Mouse (Mus musculus) testis, postnatal 14 days (tissue): ENCODE results near the gene Zfp319.
A peak's percentile ranks its signal among the peaks of the same experiment; 100 is the strongest.
"Not testable (repeated sequence)": the region's sequence is repeated elsewhere in the genome, so short reads cannot be mapped to it uniquely, and the experiment has no call there.

Source experiments
- DNase-seq: peaks from one replicate; pipeline ENCODE4 v3.0.0; 2021; ENCODE audit warnings: low spot score

The Zfp319 gene

DNA sequence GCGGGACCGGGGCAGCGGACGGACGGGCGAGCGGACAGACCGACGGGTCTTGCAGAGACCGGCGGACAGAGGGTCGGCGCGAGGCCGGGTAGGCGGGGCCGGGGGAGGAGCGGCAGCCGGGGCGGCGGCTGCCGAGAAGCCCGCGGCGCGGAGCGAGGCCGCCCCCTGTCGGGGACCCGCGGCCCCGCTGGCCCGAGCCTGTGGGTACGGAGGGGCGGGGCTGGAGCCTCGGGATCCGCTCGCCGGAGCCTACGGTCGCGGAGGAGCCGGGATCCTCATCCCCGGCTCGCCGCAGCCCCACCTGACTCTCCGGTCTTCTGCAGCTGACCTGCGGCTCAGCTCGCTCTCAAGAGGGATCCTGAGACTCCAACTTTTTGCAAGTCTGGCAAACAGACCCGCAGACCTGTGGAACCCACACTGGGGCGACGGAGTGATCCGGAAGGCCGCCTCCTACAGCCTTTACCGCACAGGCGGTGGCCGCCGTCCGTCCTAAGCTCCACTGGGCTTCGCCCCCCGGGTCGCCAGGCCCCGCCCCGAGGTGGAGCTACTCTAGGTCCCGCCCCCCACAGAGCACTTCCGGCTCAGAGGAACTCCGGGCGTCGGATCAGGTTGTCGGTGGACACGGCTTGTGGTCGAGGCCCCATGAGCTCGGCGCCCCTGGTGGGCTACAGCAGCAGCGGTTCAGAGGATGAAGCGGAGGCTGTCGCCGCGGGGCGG, at the start of gene Zfp319, which contains the start of gene Usb1:
Zfp319 (minus strand) TSS at position 231 of the 717 bp plus-strand sequence.
Usb1 (plus strand) TSS at position 565 of the 717 bp plus-strand sequence.
- DNase-seq: peak; percentile 95

DNA sequence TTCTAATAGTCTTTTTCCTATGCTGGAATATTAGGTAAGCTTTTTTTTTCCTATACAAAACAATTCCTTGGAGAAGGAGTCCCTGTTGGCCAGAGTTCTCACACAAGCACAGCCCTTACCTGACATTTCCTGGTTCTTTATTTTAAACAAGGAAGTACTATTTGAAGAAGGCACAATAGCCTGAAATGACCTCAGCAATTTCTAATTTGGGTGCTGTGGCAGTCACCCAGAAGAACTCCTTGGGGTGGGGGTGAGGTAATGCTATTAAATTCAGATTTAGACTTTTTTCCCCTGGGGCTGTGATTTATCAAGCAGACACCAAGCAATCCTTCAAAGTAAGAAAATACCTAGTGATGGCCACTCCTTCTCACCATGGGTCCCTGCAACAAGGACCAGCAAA, 49.2 kb upstream of the Zfp319 start:
- no peak for DNase-seq

DNA sequence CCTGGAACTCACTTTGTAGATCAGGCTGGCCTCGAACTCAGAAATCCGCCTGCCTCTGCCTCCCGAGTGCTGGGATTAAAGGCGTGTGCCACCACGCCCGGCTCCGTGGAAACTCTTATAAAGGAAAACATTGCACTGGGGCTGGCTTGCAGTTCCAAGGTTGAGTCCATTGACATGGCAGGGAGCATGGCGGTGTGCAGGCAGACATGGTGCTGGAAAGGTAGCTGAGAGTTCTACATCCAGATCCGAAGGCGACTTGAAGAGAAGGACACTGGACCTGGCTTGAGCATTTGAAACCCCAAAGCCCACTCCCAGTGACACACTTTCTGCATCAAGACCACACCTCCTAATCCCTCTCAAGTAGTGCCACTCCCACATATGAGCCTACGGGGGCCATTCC, 47.2 kb upstream of the Zfp319 start:
- DNase-seq: not testable (repeated sequence)

GRCm38 (mm10) chr8:95377863-95378291, 46.1 kb upstream of the Zfp319 start:
- DNase-seq: no peak

DNA sequence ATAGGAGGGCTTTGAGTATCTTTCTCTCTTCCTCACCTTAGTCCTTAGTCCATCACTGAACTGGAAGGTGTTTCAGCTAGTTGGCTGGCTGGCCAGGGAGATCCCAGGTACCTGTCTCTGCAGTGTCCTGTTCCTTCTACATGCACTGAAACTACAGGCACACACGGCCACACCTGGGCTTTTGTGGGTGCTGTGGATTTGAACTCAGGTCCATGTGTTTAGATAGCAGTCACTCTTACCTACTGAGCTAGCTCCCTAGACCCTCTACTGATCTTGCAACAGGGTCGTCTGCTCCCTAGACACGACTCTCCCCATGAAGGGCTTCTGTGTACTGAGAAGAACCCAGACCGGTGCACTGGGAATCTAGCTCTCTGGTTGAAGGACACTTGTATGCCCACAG, 45.4 kb upstream of the Zfp319 start:
- DNase-seq: no peak

- DNase-seq: no peak
Measured at GRCm38 (mm10) chr8:95376309-95376999, 44.7 kb upstream of the Zfp319 start.

- no peak for DNase-seq
Measured at GRCm38 (mm10) chr8:95375374-95375930, 43.7 kb upstream of the Zfp319 start.

- DNase-seq: no peak
Measured at GRCm38 (mm10) chr8:95374429-95374828, 42.7 kb upstream of the Zfp319 start.

DNA sequence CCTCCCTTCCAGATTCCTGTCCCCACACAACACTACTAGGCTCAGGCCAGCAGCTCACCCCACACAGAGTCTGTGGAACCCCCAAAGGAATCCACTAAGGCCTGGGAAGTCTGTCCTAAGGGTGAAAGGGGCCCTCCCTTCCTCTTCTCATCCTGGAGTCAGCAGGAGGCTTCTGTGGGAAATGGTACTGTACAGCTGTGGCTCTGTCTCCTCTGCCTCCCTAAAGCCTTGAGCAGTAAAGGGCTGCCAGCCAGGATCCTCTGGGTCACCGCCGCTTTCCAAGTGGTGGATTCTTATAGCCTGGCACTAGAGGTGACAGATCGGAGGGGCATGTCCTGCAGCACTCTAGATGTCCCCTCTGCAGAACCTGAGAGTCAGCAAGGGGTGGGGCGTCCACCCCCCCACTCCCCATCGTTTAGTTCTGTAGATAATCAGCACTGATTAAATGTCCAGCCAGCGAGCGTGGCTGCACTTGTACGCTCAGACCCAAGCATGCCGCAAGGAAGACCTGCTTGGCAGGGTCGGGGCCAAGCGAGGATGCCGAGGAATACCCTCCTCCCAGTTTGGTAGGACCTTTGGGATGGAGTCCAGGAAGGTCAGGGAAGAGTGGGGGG, 41.7 kb upstream of the Zfp319 start:
- no peak for DNase-seq

GRCm38 (mm10) chr8:95369581-95370326, 38.0 kb upstream of the Zfp319 start:
- DNase-seq: no peak

DNA sequence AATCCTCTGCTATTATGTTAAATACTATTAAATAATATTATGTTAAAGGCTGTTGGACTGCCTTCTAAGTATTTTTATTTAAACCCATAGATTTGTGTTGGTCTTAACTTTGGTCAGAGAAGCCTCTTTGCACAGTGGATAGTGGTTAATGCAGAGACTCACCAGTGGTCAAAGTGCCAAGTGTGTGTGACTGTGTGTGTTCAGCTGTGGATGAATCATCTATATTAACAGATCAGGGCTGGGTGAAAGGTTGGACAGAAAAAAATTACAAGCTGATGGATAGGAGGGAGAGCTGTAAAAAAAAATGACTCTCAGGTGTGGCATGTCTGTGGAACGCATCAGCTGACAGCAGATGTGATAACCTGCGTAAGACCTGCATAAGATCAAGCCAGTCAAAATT, 32.1 kb upstream of the Zfp319 start:
- DNase-seq: no peak

GRCm38 (mm10) chr8:95362272-95362671, 30.5 kb upstream of the Zfp319 start:
- DNase-seq: no peak

- DNase-seq: no peak
Measured at GRCm38 (mm10) chr8:95361016-95361341, 29.2 kb upstream of the Zfp319 start.

- DNase-seq: no peak
Measured at GRCm38 (mm10) chr8:95360181-95361015, 28.6 kb upstream of the Zfp319 start.

DNA sequence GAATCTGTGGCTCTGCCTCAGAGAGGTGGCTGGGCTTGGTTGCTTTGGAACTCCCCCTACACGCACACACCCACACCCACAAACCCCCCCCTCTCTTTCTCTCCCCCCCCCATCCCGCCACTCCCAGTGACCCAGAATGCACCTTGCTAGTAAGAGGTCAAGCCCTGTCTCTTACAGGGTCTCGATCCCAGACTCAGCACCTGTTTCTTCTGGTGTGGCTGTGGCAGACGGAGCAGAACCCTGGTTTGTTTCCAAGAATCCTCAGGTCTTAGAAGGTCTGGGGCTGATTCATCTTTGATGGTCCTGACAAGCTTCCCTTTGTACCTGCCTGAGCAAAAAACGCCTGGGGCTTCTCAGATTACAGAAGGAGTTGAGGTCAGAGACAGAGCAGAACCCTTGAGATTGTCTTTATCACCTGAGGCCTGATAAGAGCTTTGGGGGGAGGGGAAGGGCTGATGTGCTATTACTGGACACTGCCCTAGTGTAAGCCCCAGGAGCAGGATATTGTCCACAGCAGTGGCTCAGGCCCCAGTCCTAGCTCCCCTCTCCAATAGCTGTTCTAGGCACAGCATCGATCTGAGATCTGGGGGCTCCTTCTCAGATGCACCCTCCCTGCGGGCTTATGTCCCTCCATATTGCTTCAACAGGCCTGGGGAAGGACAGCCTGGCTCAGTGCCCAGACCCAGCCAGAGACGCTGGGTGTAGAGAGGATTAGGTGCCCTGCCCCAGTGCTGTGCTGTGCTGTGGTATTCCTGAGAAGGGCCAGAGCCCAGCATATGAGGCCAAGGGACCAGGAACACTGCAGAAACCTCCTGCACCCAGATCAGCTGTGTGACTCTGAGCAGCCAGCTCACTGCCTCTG, 27.0 kb upstream of the Zfp319 start:
- DNase-seq: no peak

GRCm38 (mm10) chr8:95354606-95355005, 22.9 kb upstream of the Zfp319 start:
- DNase-seq: no peak

DNA sequence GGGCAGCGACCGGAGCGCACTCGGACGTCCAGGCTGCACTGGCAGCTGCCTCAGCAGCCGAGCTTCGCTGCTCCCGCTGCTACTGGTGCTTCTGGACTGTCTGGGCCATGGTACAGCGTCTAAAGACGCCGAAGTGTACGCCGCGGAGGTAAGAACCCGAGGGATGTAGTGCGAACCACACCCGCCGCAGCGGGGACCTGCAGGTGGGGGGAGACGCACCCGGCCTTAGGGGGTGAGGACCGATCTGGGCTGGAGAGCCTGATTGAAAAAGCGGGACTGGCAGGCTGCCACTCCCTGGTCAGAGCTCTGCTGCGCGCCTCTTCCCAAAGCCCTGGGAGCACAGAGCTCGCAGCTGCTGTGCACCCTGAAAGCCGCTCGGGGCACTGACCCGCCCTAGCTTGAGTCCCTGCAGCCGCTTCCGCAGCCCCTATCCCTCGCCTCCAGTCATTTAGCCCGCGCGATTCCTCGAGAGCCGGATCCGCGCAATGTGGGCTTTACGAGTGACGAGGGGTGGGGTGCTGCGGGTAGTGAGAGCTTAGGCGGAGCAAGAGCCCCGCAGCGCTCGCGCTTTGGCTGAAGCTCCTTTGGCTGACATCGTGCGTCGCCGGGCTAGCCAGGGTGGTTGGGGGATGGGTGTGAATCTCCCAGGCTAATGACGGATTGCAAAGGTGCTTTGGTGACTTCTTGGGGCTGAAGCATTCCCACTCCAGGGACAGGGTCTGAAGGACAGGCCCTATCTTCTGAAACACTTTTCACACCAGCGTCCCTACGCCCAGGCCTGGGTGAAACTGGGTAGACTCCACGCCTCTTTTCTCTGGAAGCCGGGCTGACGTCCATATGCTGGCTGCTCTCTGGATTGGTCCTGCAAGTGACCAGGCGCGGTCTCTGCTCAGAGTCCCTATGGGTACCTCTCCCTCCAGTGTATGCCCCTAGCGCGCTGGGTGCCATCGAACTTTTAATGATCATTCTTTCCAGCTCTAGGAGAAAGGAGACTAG, 21.4 kb upstream of the Zfp319 start:
- no peak for DNase-seq

DNA sequence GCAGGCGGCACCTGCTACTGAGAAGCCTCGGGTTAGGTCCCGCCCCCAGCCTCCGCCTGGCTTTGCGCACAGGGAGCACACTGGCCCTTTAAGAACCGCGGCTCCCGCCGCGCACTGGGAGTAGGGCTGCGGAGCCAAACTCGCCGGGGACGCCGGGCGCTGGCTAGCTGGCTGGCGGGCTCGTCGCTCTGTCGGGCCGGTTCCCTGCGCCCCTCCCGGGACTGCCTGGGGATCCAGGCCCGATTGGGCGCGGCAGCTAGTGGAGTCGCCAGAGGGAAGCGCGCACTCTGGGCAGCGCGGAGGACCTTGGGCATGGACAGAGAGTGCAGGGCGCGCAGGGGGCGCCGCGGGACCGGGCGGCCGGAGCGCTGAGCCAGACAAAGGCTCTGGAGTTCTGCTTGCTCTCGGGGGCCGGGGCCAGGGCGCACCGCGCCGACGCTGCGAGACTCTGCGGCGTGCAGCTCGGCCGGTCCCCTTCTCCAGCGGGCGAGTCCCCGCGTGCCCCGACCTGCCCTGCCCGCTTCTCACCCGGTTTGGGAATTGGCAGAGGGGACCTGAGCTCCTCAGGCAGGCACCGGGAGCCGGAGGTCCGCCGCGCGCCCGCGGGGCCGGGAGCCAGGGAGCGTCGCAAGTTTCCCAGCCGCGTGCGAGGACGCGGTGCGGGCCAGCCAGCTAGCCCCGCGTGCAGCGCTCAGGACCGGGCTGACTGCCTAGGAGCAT, 20.6 kb upstream of the Zfp319 start, which contains the start of gene Mmp15:
Mmp15 (plus strand) TSS at position 118 of the 720 bp plus-strand sequence.
- no peak for DNase-seq
